Mouse (Mus musculus) embryonic facial prominence, embryonic 15.5 days (tissue): Measurements from ENCODE around the gene Bbs4. TPM values are rescaled to one million over a fixed set of nuclear protein-coding genes. Genes with fewer than 3 reads are reported as not detected.
"Not testable (repeated sequence)": the region's sequence is repeated elsewhere in the genome, so short reads cannot be mapped to it uniquely, and the experiment has no call there.

ENCODE experiments used
- ATAC-seq: fragments of 200-750 bp; cut with Nextera tagmentation; 2 replicates; pipeline ENCODE4 v1.8.0; 2017; ENCODE audit warnings: low read depth, moderate TSS enrichment; ENCODE audit not compliant: insufficient number of reproducible peaks, low FRiP score, low TSS enrichment
- H3K27ac ChIP-seq: fragments of 300-500 bp; sonication (generic); replicated peaks from 2 replicates; pipeline ENCODE4 v1.5.1; 2015; ENCODE audit warnings: mild to moderate bottlenecking, inconsistent platforms
- H3K27me3 ChIP-seq: fragments of 300-500 bp; sonication (generic); 2 replicates; pipeline ENCODE4 v1.6.1; 2015; ENCODE audit warnings: inconsistent platforms
- H3K36me3 ChIP-seq: fragments of 300-500 bp; sonication (generic); 2 replicates; pipeline ENCODE4 v1.6.1; 2015; ENCODE audit warnings: mild to moderate bottlenecking, inconsistent platforms
- H3K4me1 ChIP-seq: fragments of 300-500 bp; sonication (generic); 2 replicates; pipeline ENCODE4 v1.6.1; 2015; ENCODE audit warnings: inconsistent platforms
- H3K4me2 ChIP-seq: fragments of 300-500 bp; sonication (generic); replicated peaks from 2 replicates; pipeline ENCODE4 v1.6.1; 2015; ENCODE audit warnings: mild to moderate bottlenecking, inconsistent platforms
- H3K4me3 ChIP-seq: fragments of 300-500 bp; sonication (generic); replicated peaks from 2 replicates; pipeline ENCODE4 v1.5.1; 2015; ENCODE audit warnings: mild to moderate bottlenecking, inconsistent platforms
- H3K9ac ChIP-seq: fragments of 300-500 bp; sonication (generic); 2 replicates; pipeline ENCODE4 v1.6.1; 2015; ENCODE audit warnings: inconsistent platforms
- H3K9me3 ChIP-seq: fragments of 300-500 bp; sonication (generic); replicated peaks from 2 replicates; pipeline ENCODE4 v1.6.1; 2016; ENCODE audit warnings: inconsistent platforms
- WGBS: fragments of 180-500 bp; shearing (Covaris S2); methylation state at CpG from one replicate; pipeline ENCODE4 v1.1.7; 2015; 5-methylcytosine and 5-hydroxymethylcytosine counted together
- polyA plus RNA-seq: library from polyadenylated mRNA; unstranded; fragments of >200 nt; fragmentation: Nextera tagmentation; extraction: Ambion mirVana; gene quantifications from 2 replicates; pipeline ENCODE4 v1.2.1, GENCODE M21; 2015

Bbs4 gene
- 18.8 and 22.1 TPM in 2 replicates for polyA plus RNA-seq

DNA sequence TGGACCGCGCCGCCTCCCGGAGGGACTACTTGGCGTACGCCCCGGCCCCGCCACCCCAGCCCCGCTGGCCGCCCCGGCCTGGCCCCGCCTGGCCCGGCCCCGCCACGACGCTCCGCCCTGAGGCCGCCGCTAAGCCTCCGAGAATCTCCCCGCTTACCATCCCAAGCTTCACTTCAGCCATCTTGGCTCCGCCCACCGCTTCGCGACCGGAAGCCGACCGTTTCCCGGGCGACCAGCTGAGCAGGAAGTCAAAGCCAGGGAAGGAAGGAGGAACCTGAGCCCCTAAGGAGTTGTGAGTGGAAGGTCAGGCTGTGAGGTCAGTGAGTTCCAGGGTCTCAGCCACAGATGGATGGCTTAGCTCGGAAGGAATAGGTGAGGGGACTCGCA, at the start of gene Bbs4:
Gene Bbs4 (minus strand): TSS at position 256 of the 387 bp plus-strand sequence.
- peak within 1 kb of the TSS; percentile 63 for H3K4me3 ChIP-seq
- WGBS = under 1% methylated on average over 32 of the region's 32 CpGs
- peak within 1 kb of the TSS; percentile 63 for H3K4me2 ChIP-seq
- H3K27ac ChIP-seq = peak within 1 kb of the TSS; percentile 85
- peak within 1 kb of the TSS; percentile 37 for H3K9ac ChIP-seq
- H3K27me3 ChIP-seq = no peaks in the 10 kb centered on the region
- no peaks in the 10 kb centered on the region for H3K36me3 ChIP-seq
- peak; percentile 96 for ATAC-seq
- H3K9me3 ChIP-seq = no peaks in the 10 kb centered on the region
- peaks cover 4% of the 10 kb centered on the region; the same call in 1 of the 2 replicates for H3K4me1 ChIP-seq

DNA sequence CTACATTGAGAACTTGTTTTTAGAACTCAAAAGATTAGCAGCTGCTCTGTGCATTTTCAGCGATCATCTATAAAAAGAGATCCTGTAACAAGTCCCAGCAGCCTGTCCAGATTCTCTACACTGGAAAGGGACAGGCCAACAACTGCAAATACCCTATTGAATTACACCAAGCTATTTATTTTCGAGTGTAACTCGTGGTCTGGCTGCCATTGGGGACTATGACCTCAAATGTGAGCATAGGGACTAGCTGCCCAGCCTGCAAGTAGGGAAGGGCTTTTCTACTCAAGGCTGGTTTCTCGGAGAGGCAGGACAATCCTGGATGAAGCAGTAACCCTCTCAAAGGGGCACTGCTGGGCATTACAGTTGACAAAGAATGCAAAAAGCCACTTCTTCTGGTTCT, 35.8 kb upstream of the Bbs4 start:
- WGBS = 69% methylated on average over 4 of the region's 4 CpGs
- no peaks in the 10 kb centered on the region for H3K4me1 ChIP-seq
- ATAC-seq = no peak

DNA sequence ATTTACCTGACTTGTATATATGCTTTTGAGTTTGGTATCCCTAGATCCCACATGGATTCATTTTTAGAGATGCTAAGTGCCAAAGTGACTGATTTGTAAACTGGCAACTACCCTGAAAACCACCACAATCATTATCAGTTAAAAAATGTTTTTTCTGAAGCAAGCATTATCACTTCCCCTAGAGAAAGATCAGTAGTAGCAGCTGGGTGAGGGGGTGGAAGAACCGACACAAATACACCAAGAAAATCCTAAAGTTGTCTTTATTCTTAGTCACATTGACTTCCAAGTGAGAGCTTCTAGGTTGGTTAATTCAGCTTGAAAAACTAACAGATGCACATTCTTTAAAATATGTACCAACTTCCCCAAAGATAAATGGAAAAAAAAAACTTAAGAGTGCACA, 35.0 kb upstream of the Bbs4 start:
- Histone ChIP-seq H3K9ac (no peak overlapping the region), H3K4me1 (no peaks in the 10 kb centered on the region), H3K36me3 (peaks cover 25% of the 10 kb centered on the region), H3K9me3 (no peaks in the 10 kb centered on the region), H3K27ac (no peak overlapping the region), H3K27me3 (no peaks in the 10 kb centered on the region), H3K4me3 (no peak overlapping the region), H3K4me2 (no peak overlapping the region)
- no peak for ATAC-seq
- 84% methylated on average over 1 of the region's 1 CpGs for WGBS

More for the DNA sequence above, 35.8 kb upstream of the Bbs4 start:
- Histone ChIP-seq H3K27ac (no peak overlapping the region), H3K36me3 (peaks cover 31% of the 10 kb centered on the region), H3K9me3 (no peaks in the 10 kb centered on the region), H3K9ac (no peak overlapping the region), H3K4me2 (no peak overlapping the region), H3K4me3 (no peak overlapping the region), H3K27me3 (no peaks in the 10 kb centered on the region)

DNA sequence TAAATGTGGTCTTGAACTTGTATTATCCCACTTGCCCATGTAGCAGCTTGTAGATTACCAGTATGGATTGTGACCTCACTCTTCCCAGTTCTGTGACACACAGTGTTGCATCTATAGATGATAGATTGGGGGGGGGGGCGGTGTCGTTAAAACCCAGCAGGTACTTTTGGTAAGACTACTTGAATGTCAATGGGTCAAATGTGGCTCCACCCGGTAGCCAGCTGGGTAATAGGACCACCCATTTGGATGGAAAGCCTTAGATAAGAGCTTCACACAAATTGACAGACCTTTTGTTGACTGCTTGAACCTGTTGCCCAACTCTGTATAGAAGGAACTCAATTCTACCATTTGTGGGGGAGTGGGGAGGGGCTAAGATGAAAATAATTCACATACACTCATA, 34.2 kb upstream of the Bbs4 start:
- H3K27ac ChIP-seq = no peak overlapping the region
- H3K27me3 ChIP-seq = no peaks in the 10 kb centered on the region
- H3K9me3 ChIP-seq = no peaks in the 10 kb centered on the region
- no peak for ATAC-seq
- no peak overlapping the region for H3K4me2 ChIP-seq
- no peak overlapping the region for H3K9ac ChIP-seq
- H3K4me1 ChIP-seq = no peaks in the 10 kb centered on the region
- no peak overlapping the region for H3K4me3 ChIP-seq
- peaks cover 18% of the 10 kb centered on the region for H3K36me3 ChIP-seq
- 60% methylated on average over 3 of the region's 3 CpGs for WGBS

DNA sequence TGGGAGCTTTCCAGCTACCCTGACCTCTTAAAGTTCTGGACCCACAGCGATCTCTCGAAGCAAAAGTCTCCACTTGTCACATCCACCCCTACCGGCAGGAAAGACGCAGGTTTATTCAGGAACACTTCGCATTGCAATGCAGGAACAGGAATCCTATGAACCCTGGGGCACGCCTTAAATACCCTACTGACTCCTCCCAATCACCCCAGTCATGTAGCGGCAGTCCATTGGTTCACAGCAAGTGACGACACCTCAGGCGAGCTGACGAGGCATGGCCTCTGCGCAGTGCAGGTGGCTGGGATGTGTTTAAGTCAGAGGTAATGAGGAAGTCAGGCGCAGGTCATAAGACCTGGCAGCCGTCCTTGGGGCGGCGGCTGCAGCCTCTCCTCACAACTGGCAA, 22.3 kb upstream of the Bbs4 start:
- Histone ChIP-seq H3K4me1 (no peaks in the 10 kb centered on the region), H3K4me2 (no peak overlapping the region), H3K9me3 (no peaks in the 10 kb centered on the region), H3K36me3 (no peaks in the 10 kb centered on the region), H3K4me3 (no peak overlapping the region), H3K9ac (no peak overlapping the region), H3K27me3 (no peaks in the 10 kb centered on the region), H3K27ac (no peak overlapping the region)
- WGBS = 91% methylated on average over 15 of the region's 15 CpGs
- no peak for ATAC-seq

DNA sequence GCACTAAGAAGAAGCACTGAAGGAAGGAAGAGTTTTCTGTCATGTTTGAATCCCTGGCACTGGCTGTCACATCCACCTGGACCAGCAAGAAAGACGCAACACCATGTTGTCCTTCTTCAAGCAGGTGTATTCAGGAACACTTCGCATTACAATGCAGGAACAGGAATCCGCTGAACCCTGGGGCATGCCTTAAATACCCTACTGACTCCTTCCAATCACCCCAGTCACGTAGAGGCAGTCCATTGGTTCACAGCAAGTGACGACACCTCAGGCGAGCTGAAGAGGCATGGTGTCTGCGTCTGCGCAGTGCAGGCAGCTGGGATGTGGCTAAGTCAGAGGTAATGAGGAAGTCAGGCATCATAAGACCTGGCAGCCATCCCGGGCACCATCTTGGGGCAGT, 16.3 kb upstream of the Bbs4 start:
- Histone ChIP-seq H3K27ac (no peak overlapping the region), H3K36me3 (no peaks in the 10 kb centered on the region), H3K4me3 (no peak overlapping the region), H3K27me3 (no peaks in the 10 kb centered on the region), H3K9me3 (no peaks in the 10 kb centered on the region), H3K4me2 (no peak overlapping the region), H3K4me1 (no peaks in the 10 kb centered on the region), H3K9ac (no peak overlapping the region)
- WGBS = 90% methylated on average over 9 of the region's 9 CpGs
- no peak for ATAC-seq

DNA sequence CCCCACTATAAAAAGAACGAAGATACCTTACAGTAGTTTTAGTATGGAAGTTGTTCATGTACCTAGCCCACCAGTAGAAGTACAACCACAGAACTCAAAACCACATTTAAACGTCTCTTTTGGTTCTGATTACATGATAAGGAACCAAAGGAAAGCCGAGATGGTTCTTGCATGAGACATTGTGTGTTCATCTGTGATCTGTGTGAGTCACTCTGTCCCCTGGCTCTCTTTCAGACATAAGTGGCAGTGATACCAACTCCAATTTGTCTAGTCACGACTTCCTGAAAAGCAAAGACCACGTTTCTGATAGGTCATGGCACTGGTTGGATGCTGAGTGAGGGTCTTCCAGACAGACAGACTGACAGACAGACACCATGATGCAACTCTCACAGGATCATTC, 15.9 kb upstream of the Bbs4 start:
- Histone ChIP-seq H3K9me3 (no peaks in the 10 kb centered on the region), H3K4me2 (no peak overlapping the region), H3K27ac (no peak overlapping the region), H3K9ac (no peak overlapping the region), H3K27me3 (no peaks in the 10 kb centered on the region), H3K4me3 (no peak overlapping the region), H3K36me3 (no peaks in the 10 kb centered on the region), H3K4me1 (no peaks in the 10 kb centered on the region)
- 68% methylated on average over 5 of the region's 5 CpGs for whole genome bisulfite sequencing
- no peak for ATAC-seq

DNA sequence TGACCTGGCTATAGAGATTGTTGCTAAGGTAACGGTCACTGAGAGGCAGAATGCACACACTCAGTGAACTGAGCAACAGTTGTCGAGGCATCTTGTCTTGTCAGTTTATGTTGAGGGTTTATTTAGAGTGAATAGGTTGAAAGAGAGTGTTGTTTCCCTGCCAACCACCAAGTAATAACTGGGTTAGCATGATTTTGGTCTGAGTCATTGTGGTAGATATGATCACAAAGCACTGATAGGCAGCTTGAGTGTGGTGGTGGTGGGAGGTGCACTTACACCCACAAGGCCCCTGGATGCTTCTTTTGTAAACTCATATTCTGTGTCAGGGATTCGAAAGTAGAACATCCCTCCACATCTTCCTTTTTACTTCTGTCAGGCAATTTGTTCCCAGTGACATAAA, 7.2 kb upstream of the Bbs4 start:
- H3K36me3 ChIP-seq, H3K27ac ChIP-seq, H3K4me2 ChIP-seq, H3K4me1 ChIP-seq, H3K27me3 ChIP-seq, ATAC-seq, H3K9ac ChIP-seq, H3K9me3 ChIP-seq, H3K4me3 ChIP-seq: not testable (repeated sequence)
- WGBS = 75% methylated on average over 2 of the region's 3 CpGs

DNA sequence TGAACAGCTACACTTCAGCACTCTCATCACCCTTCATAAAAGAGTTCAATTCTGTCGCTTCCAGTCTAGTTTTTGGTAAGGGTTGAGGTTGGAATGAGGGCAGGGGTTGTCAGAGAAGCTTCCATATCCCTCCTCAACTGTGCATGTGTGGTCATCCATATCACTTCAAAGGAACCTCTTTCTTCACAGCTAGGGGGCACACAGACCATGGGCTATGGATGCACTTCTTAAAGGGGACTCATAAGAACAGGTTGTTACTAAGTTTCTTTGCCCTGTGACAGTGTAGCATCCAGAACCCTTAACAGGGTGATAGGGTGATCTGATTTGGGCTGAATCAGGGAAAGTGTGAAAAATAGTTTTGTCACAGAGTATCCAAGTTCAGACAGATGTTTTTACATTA, 4.7 kb upstream of the Bbs4 start:
- not testable (repeated sequence) for H3K4me1 ChIP-seq, H3K4me3 ChIP-seq, H3K9me3 ChIP-seq, H3K27ac ChIP-seq, H3K36me3 ChIP-seq, ATAC-seq, H3K4me2 ChIP-seq, H3K9ac ChIP-seq, H3K27me3 ChIP-seq
- WGBS = 49% methylated on average over 1 of the region's 1 CpGs

DNA sequence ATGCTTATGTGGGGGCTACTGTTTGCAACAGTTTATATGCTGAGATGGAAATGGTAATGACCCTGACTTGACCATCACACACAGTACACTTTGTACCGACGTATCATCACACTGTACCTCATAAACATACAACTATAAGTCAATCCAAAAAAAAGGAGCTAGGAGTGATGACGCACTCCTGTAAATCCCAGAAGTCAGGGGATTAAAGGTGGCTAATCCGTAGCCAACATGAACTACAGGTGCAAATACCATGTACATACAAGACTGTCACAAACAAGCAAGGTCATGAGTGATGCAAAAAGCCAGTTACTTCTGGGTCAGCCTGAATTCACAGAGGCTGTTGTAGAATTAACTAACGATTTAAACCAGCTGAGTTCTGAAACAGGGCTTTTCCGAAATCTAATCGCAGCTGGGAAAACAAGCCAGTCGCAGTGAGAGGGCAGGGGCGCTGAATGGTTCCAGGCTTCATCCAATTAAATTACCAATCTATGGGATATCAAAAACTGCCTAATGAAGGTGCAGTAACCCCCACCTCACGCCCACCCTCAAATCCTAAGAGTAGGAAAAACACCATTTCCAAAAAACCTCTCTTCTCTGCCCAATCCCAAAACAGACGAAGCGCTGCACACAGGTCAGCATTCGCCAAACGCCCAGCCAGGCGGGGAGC, 589 bp downstream of the Bbs4 start:
- Histone ChIP-seq H3K9ac (peak overlapping the region; percentile 37), H3K4me1 (peaks cover 4% of the 10 kb centered on the region; the same call in 1 of the 2 replicates), H3K4me2 (peak overlapping the region; percentile 63), H3K27me3 (no peaks in the 10 kb centered on the region), H3K36me3 (no peaks in the 10 kb centered on the region), H3K9me3 (no peaks in the 10 kb centered on the region), H3K27ac (peak overlapping the region; percentile 85), H3K4me3 (peak overlapping the region; percentile 63)
- no peak for ATAC-seq
- 7% methylated on average over 15 of the region's 15 CpGs for WGBS

DNA sequence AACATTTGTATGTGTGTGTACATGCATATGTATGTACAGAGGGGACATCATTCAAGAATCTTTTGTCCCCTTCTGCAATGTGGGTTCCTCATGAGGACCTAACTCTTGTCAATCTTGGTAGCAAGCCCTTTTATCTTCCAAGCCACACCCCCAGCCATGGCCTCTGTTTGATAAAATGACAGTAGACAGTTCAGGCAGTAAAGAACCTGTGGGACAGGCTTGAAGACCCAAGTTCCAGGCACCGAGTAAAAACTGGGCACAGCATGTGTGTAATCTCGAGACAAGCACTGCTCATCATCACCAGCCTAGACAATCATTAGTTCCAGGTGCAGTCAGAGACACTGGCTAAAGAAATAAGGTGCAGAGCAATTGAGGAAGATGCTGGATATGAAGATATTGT, 7.1 kb downstream of the Bbs4 start:
- no peak overlapping the region for H3K27ac ChIP-seq
- WGBS = 50% methylated on average over 2 of the region's 2 CpGs
- no peak for ATAC-seq
- no peak overlapping the region for H3K4me3 ChIP-seq
- H3K9me3 ChIP-seq = no peaks in the 10 kb centered on the region
- H3K4me2 ChIP-seq = no peak overlapping the region
- H3K9ac ChIP-seq = no peak overlapping the region
- H3K27me3 ChIP-seq = no peaks in the 10 kb centered on the region
- no peaks in the 10 kb centered on the region for H3K4me1 ChIP-seq
- peaks cover 11% of the 10 kb centered on the region for H3K36me3 ChIP-seq

DNA sequence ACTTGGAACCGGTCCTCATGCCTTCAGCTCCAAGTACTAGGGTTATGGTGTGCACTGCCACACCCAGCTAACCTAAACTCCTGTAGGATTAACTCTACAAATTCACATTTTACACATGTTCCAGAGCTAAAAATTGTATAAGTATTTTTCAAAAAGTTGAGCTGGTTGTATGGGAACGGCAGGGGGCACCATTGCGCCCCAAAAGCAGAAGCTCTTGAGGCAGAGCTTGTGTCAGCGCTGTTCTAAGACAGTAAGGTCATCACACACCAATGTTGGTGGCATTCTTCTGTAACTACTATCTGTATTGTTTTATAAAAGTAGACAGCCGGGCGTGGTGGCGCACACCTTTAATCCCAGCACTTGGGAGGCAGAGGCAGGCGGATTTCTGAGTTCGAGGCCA, 13.3 kb downstream of the Bbs4 start:
- 85% methylated on average over 9 of the region's 9 CpGs for WGBS
- Histone ChIP-seq H3K36me3 (peaks cover 23% of the 10 kb centered on the region), H3K4me2 (no peak overlapping the region), H3K4me3 (no peak overlapping the region), H3K9ac (no peak overlapping the region), H3K27ac (no peak overlapping the region), H3K4me1 (no peaks in the 10 kb centered on the region), H3K9me3 (no peaks in the 10 kb centered on the region), H3K27me3 (no peaks in the 10 kb centered on the region)
- no peak for ATAC-seq
